Mouse (Mus musculus) B cell, adult 67 days (primary cell): Measurements from ENCODE around the gene Irak4. TPM values are rescaled to one million over a fixed set of nuclear protein-coding genes. Genes with fewer than 3 reads are reported as not detected.

Experiments used
- total RNA-seq, 2 experiments: library from RNA; stranded (reverse); gene quantifications; 4 replicates each; pipeline ENCODE4 v1.2.4; 2023

Gene Irak4
- total RNA-seq = 10 to 100 TPM; 28.2 to 29.4 TPM

GRCm38 (mm10) chr15:94543409-94544051 is at the start of gene Irak4, which contains the start of gene Pus7l:
Irak4 (plus strand) TSS chr15:94543643.
Pus7l (minus strand) TSS chr15:94543547.

DNA sequence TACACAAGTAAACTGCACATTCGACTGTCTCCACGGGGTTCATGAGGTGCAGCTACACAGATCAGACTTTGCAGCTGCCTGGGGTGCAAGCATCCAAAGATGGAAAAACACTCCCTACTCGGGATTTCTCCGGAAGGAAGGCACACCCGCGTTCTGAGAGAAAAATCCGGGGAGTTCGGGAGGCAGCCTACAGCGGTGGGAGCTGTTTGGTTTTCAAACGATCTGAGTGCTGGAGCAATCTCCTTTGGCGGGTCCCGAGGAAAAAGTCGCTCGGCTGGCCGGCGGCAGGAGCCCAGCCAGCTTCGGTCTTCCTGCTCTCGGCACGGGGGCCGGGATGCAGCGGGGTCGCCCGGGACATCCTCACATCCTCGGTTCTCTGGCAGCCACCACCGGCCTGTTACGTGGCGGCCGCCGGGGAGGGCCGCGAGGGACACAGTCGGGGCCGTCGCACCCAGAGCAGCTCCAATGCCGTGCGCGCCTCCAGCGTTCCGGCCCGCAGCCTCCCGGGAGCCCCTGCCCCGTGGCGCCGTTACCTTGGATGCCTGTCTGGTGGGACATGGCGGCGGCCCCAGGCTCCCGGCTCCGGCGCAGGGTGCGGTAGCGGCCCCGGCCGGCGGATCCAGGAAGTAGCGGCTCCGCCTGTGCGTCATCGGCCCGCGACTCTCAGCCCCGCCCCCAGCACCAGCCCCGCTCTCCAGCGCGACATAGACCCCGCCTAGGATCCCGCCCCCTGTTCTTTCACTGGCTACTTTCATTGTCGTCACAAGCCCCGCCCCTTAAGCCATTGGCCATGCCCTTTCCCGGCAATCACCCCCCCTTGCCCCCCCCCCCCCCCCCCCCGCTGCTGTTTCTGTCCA is 46.0 kb downstream of the Irak4 start, which contains the start of gene Twf1:
Gene Twf1 (minus strand): TSS at position 671 of the 857 bp plus-strand sequence.

GRCm38 (mm10) chr15:94628830-94629601 is 85.6 kb downstream of the Irak4 start, which contains the start of gene Tmem117:
Tmem117 (plus strand) TSS chr15:94629232.

Other genes starting within 250 kb of the Irak4 start
- gene Adamts20, start 78.2 kb upstream of the Irak4 start, total RNA-seq = not detected
- 1 to 10 TPM; 9.0 to 9.6 TPM for gene Pus7l, start 96 bp upstream of the Irak4 start, total RNA-seq
- gene Twf1, start 46.2 kb downstream of the Irak4 start, total RNA-seq = 10 to 100 TPM; 42.2 to 52.6 TPM
- gene Tmem117, start 85.6 kb downstream of the Irak4 start, total RNA-seq = not detected